Mouse (Mus musculus) CH12.LX (cell line): Measurements from ENCODE around the gene Syngr2. TPM values are rescaled to one million over a fixed set of nuclear protein-coding genes. Genes with fewer than 3 reads are reported as not detected.

Source experiments
- DNase-seq: peaks from one replicate; pipeline ENCODE4 v3.0.0-alpha.2; 2013; ENCODE audit errors: extremely low read depth
- H3K27ac ChIP-seq: 2 replicates; pipeline ENCODE4 v1.5.1; 2012; ENCODE audit warnings: low read depth, mild to moderate bottlenecking, control low read depth, moderate library complexity; ENCODE audit not compliant: insufficient read depth
- H3K27me3 ChIP-seq: replicated peaks from 2 replicates; pipeline ENCODE3; 2012; ENCODE audit warnings: inconsistent platforms
- H3K36me3 ChIP-seq, 2 experiments: replicated peaks in 1 of 2; 2 replicates each; pipeline versions ENCODE3 to v1.6.1; 2012; ENCODE audit warnings: inconsistent platforms in 1 of 2, low read length in 1 of 2, mild to moderate bottlenecking in 1 of 2, mixed read lengths in 1 of 2, moderate library complexity in 1 of 2; ENCODE audit not compliant: control insufficient read depth in 1 of 2, insufficient read depth in 1 of 2
- H3K4me1 ChIP-seq, 2 experiments: 2 replicates each; pipeline ENCODE4 v1.6.1; 2012; ENCODE audit warnings: inconsistent platforms in 1 of 2, moderate library complexity in 1 of 2; ENCODE audit not compliant: insufficient read depth in 2 of 2, control insufficient read depth in 1 of 2
- H3K4me2 ChIP-seq: 2 replicates; pipeline ENCODE4 v1.6.1; 2012; ENCODE audit warnings: low read depth, mild to moderate bottlenecking, control low read depth; ENCODE audit not compliant: poor library complexity, insufficient read depth, severe bottlenecking
- H3K4me3 ChIP-seq, 3 experiments: fragments of 150-350 bp in 1 of 3; sonication (generic) in 1 of 3; replicated peaks in 1 of 3; 2 replicates each; pipeline versions ENCODE3 to v1.5.1; 2011 to 2012; ENCODE audit warnings: low read depth in 2 of 3, low read length in 2 of 3, mild to moderate bottlenecking in 2 of 3, moderate library complexity in 2 of 3, control low read depth in 1 of 3, improper control_type of control experiment in 1 of 3, inconsistent platforms in 1 of 3, mixed read lengths in 1 of 3; ENCODE audit not compliant: poor library complexity in 1 of 3
- H3K79me2 ChIP-seq: replicated peaks from 2 replicates; pipeline ENCODE4 v1.6.1; 2012; ENCODE audit warnings: mild to moderate bottlenecking, moderate library complexity; ENCODE audit not compliant: control insufficient read depth, poor library complexity, insufficient read depth, severe bottlenecking; ENCODE audit errors: extremely low read depth
- H3K9ac ChIP-seq: 2 replicates; pipeline ENCODE4 v1.6.1; 2012; ENCODE audit warnings: low read depth, mild to moderate bottlenecking, control low read depth, moderate library complexity; ENCODE audit not compliant: insufficient read depth
- H3K9me3 ChIP-seq: replicated peaks from 2 replicates; pipeline ENCODE3; 2012; ENCODE audit warnings: low read length, inconsistent platforms, mixed read lengths
- CTCF ChIP-seq, 2 experiments: IDR thresholded peaks in 1 of 2; conservative IDR thresholded peaks in 1 of 2; 2 replicates each; pipeline ENCODE4 v1.5.1; 2011 to 2012; ENCODE audit warnings: low read depth in 2 of 2, low read length in 2 of 2, improper control_type of control experiment in 1 of 2, inconsistent platforms in 1 of 2, mild to moderate bottlenecking in 1 of 2, moderate library complexity in 1 of 2
- E2F4 ChIP-seq: IDR thresholded peaks from 2 replicates; pipeline ENCODE4 v1.6.1; 2011; ENCODE audit warnings: low read depth, low read length, improper control_type of control experiment; ENCODE audit not compliant: insufficient replicate concordance
- ELF1 ChIP-seq: IDR thresholded peaks from 2 replicates; pipeline ENCODE4 v1.6.1; 2014; ENCODE audit warnings: low read depth, mild to moderate bottlenecking, inconsistent platforms, low read length, improper control_type of control experiment
- EP300 ChIP-seq: IDR thresholded peaks from 2 replicates; pipeline ENCODE4 v1.6.1; 2011; ENCODE audit warnings: low read length, improper control_type of control experiment
- HCFC1 ChIP-seq: IDR thresholded peaks from 2 replicates; pipeline ENCODE4 v1.6.1; 2012; ENCODE audit warnings: low read depth, mild to moderate bottlenecking, inconsistent platforms, low read length, improper control_type of control experiment
- IRF4 ChIP-seq: IDR thresholded peaks from 2 replicates; pipeline ENCODE4 v1.6.1; 2014; ENCODE audit warnings: low read depth, mild to moderate bottlenecking, inconsistent platforms, low read length, improper control_type of control experiment
- JUN ChIP-seq: IDR thresholded peaks from 2 replicates; pipeline ENCODE4 v1.6.1; 2011; ENCODE audit warnings: low read depth, mild to moderate bottlenecking, low read length, improper control_type of control experiment, moderate library complexity; ENCODE audit not compliant: insufficient read depth
- JUND ChIP-seq: conservative IDR thresholded peaks from 2 replicates; pipeline ENCODE4 v1.6.1; 2011; ENCODE audit warnings: low read depth, low read length, improper control_type of control experiment
- MAX ChIP-seq: IDR thresholded peaks from 2 replicates; pipeline ENCODE4 v1.6.1; 2011; ENCODE audit warnings: low read length, improper control_type of control experiment
- MAZ ChIP-seq: IDR thresholded peaks from 2 replicates; pipeline ENCODE4 v1.6.1; 2012; ENCODE audit warnings: low read depth, mild to moderate bottlenecking, inconsistent platforms, low read length, improper control_type of control experiment, moderate library complexity
- MEF2A ChIP-seq: IDR thresholded peaks from 2 replicates; pipeline ENCODE4 v1.6.1; 2014; ENCODE audit warnings: low read depth, mild to moderate bottlenecking, inconsistent platforms, low read length, improper control_type of control experiment, borderline replicate concordance
- NELFE ChIP-seq: IDR thresholded peaks from 2 replicates; pipeline ENCODE4 v1.6.1; 2011; ENCODE audit warnings: low read depth, low read length, improper control_type of control experiment
- PAX5 ChIP-seq: IDR thresholded peaks from 2 replicates; pipeline ENCODE4 v1.6.1; 2012; ENCODE audit warnings: low read length, inconsistent platforms, mixed read lengths
- POLR2A ChIP-seq: IDR thresholded peaks from 2 replicates; pipeline ENCODE4 v1.6.1; 2011; ENCODE audit warnings: low read depth, mild to moderate bottlenecking, improper control_type of control experiment, low read length
- POLR2AphosphoS2 ChIP-seq: IDR thresholded peaks from 2 replicates; pipeline ENCODE4 v1.6.1; 2011; ENCODE audit warnings: low read depth, low read length, improper control_type of control experiment
- RAD21 ChIP-seq: IDR thresholded peaks from 2 replicates; pipeline ENCODE4 v1.6.1; 2011; ENCODE audit warnings: low read depth, mild to moderate bottlenecking, low read length, improper control_type of control experiment, moderate library complexity
- RCOR1 ChIP-seq: conservative IDR thresholded peaks from 2 replicates; pipeline ENCODE4 v1.6.1; 2012; ENCODE audit warnings: low read depth, mild to moderate bottlenecking, inconsistent platforms, low read length, improper control_type of control experiment
- TCF12 ChIP-seq: IDR thresholded peaks from 2 replicates; pipeline ENCODE4 v1.6.1; 2014; ENCODE audit warnings: low read depth, mild to moderate bottlenecking, inconsistent platforms, low read length, improper control_type of control experiment
- USF1 ChIP-seq: IDR thresholded peaks from 2 replicates; pipeline ENCODE4 v1.6.1; 2014; ENCODE audit warnings: low read depth, mild to moderate bottlenecking, inconsistent platforms, low read length, improper control_type of control experiment
- USF2 ChIP-seq: conservative IDR thresholded peaks from 2 replicates; pipeline ENCODE4 v1.6.1; 2011; ENCODE audit warnings: low read depth, low read length, improper control_type of control experiment
- ZKSCAN1 ChIP-seq: IDR thresholded peaks from 2 replicates; pipeline ENCODE4 v1.6.1; 2012; ENCODE audit warnings: low read depth, inconsistent platforms, low read length, improper control_type of control experiment, borderline replicate concordance
- ZNF384 ChIP-seq: IDR thresholded peaks from 2 replicates; pipeline ENCODE4 v1.6.1; 2012; ENCODE audit warnings: low read depth, low read length, improper control_type of control experiment, inconsistent platforms
- dilution Hi-C: fragments of 300-500 bp; cut with MboI; formaldehyde crosslinking; loops from 2 replicates; pipeline ENCODE4 v1.14.3; 2020; ENCODE audit warnings: low sequenced_read_pairs; ENCODE audit not compliant: extremely low pct_unique_long_range_greater_than_20kb, extremely low pct_ligation_motif_present
- in situ Hi-C: fragments of 300-500 bp; cut with MboI; formaldehyde crosslinking; loops from 3 replicates; pipeline ENCODE4 v1.14.3; 2019; ENCODE audit warnings: low sequenced_read_pairs, low pct_ligation_motif_present, low pct_unique_long_range_greater_than_20kb, mixed read lengths
- polyA plus RNA-seq: library from polyadenylated mRNA; unstranded; fragments of >175 nt; gene quantifications from 2 replicates; pipeline ENCODE4 v1.2.1, GENCODE M21; 2012; ENCODE audit warnings: low read depth; ENCODE audit not compliant: insufficient read length
- total RNA-seq, 2 experiments: library from RNA; depleted of rRNA; stranded (reverse); fragments of 300-350 nt in 1 of 2; fragments of >200 nt in 1 of 2; gene quantifications; 2 replicates each; pipeline ENCODE4 v1.2.3; 2012 to 2014

Syngr2 gene
- total and polyA plus RNA-seq, 3 experiments, result 409 to 654 (median 553) TPM

- H3K79me2 ChIP-seq, result peaks cover 8% of the 10 kb centered on the region
- H3K27ac ChIP-seq, result no peak overlapping the region
- no peaks in the 10 kb centered on the region for H3K36me3 ChIP-seq
- dilution Hi-C loops, result no loop called here
- H3K9me3 ChIP-seq, result no peaks in the 10 kb centered on the region
- no peak overlapping the region for H3K9ac ChIP-seq
- no peak for TF ChIP-seq CTCF (conservative IDR thresholded peaks at IDR 0.05 in 1 of 2, IDR thresholded peaks at IDR 0.05 in 1 of 2; ENCODE audit: low read depth in 2 of 2, low read length in 2 of 2)
- TF ChIP-seq USF1, result no peak
- TF ChIP-seq JUND, result no peak
- TF ChIP-seq ZNF384, result no peak
- no peak for TF ChIP-seq USF2
- TF ChIP-seq MAX, result no peak
- TF ChIP-seq POLR2AphosphoS2, result no peak
- no peak for TF ChIP-seq HCFC1
- no peak for TF ChIP-seq IRF4
- TF ChIP-seq MAZ, result no peak
- TF ChIP-seq ZKSCAN1, result no peak
- TF ChIP-seq E2F4, result no peak
- no peak for TF ChIP-seq JUN
- no peak for TF ChIP-seq RCOR1
- no peak for TF ChIP-seq ELF1
- no peak for TF ChIP-seq TCF12
- no peak for TF ChIP-seq EP300
- TF ChIP-seq NELFE, result no peak
- no peak for TF ChIP-seq PAX5
- DNase-seq, result no peak
- H3K27me3 ChIP-seq, result no peaks in the 10 kb centered on the region
- H3K4me3 ChIP-seq, result no peak overlapping the region
- in situ Hi-C loops, result no loop called here
- peaks cover 13 to 30% of the 10 kb centered on the region in 2 experiments for H3K4me1 ChIP-seq
- H3K4me2 ChIP-seq, result no peak overlapping the region
Measured at GRCm38 (mm10) chr11:117844997-117845396, 35.5 kb downstream of the Syngr2 start.

GRCm38 (mm10) chr11:117845651-117846050 is 36.2 kb downstream of the Syngr2 start:
- Histone ChIP-seq H3K27me3 (no peaks in the 10 kb centered on the region), H3K4me2 (no peak overlapping the region), H3K4me1 (peaks cover 17 to 36% of the 10 kb centered on the region in 2 experiments), H3K9me3 (no peaks in the 10 kb centered on the region), H3K4me3 (no peak overlapping the region), H3K27ac (no peak overlapping the region), H3K9ac (no peak overlapping the region), H3K36me3 (peaks cover 0 to 4% of the 10 kb centered on the region in 2 experiments), H3K79me2 (peaks cover 15% of the 10 kb centered on the region)
- no peak for TF ChIP-seq POLR2A
- no peak for TF ChIP-seq ZNF384
- TF ChIP-seq RAD21, result no peak
- no peak for TF ChIP-seq EP300
- no peak for TF ChIP-seq MAZ
- TF ChIP-seq POLR2AphosphoS2, result no peak
- TF ChIP-seq MEF2A, result no peak
- TF ChIP-seq PAX5, result no peak
- dilution Hi-C loops, result no loop called here
- DNase-seq, result no peak
- in situ Hi-C loops, result no loop called here
